Mouse (Mus musculus): Measurements from ENCODE around the gene Fth1.

The Fth1 gene

GRCm38 (mm10) chr19:9998736-9999486, 18.5 kb downstream of the Fth1 start:
- CTCF ChIA-PET = interaction anchor here (0.7 to 3.4 kb wide), 15 partner anchors 8 to 260 kb away, joined by 3 to 25 read pairs (median 4); partner anchors contain the start of gene Fads2 (in 1 of the 4)

GRCm38 (mm10) chr19:10000330-10000729, 19.9 kb downstream of the Fth1 start:
- ChIA-PET CTCF (interaction anchor here (0.6 to 3.4 kb wide), 14 partner anchors 9 to 310 kb away, joined by 3 to 25 read pairs (median 3); no protein-coding TSS in a partner anchor), POLR2A (interaction anchor here in 2 of 4 experiments (0.6 to 8.1 kb wide), 6 partner anchors 9 to 1815 kb away, joined by 3 to 39 read pairs (median 3); no protein-coding TSS in a partner anchor)

More at GRCm38 (mm10) chr19:9998736-9999486, 18.5 kb downstream of the Fth1 start:
- POLR2A ChIA-PET = interaction anchor here in 2 of 4 experiments (0.9 to 8.1 kb wide), 10 partner anchors 9 to 100 kb away, joined by 3 to 39 read pairs (median 4); partner anchors contain the start of gene Incenp (in 1 of the 2)

GRCm38 (mm10) chr19:10001206-10001969, 21.0 kb downstream of the Fth1 start, which contains the start of the genes Best1 and Rab3il1:
Best1 (minus strand) TSS chr19:10001633.
Rab3il1 (plus strand) TSS chr19:10001669.
- ChIA-PET POLR2A (interaction anchor here in 2 of 4 experiments (0.6 to 8.1 kb wide), 2 partner anchors 12 to 754 kb away, joined by 10 to 39 read pairs; no protein-coding TSS in a partner anchor), CTCF (interaction anchor here in 3 of 4 experiments (0.6 to 3.4 kb wide), 6 partner anchors 10 to 33 kb away, joined by 3 to 25 read pairs (median 10); no protein-coding TSS in a partner anchor)

- CTCF ChIA-PET = interaction anchor here in 1 of 4 experiments (1.1 kb wide), 1 partner anchor 12 kb away, joined by 3 read pairs; no protein-coding TSS in a partner anchor
These were observed 23.3 kb downstream of the Fth1 start for GRCm38 (mm10) chr19:10003696-10004095.

GRCm38 (mm10) chr19:10011408-10011807, 31.0 kb downstream of the Fth1 start:
- POLR2A ChIA-PET = interaction anchor here in 1 of 4 experiments (1.2 kb wide), 1 partner anchor 173 kb away, joined by 3 read pairs; no protein-coding TSS in a partner anchor
- CTCF ChIA-PET = interaction anchor here in 2 of 4 experiments (0.6 to 2.5 kb wide), 3 partner anchors 20 to 457 kb away, joined by 5 to 25 read pairs (median 8); no protein-coding TSS in a partner anchor

More at GRCm38 (mm10) chr19:10003696-10004095, 23.3 kb downstream of the Fth1 start:
- POLR2A ChIA-PET = interaction anchor here in 2 of 4 experiments (1.0 to 8.1 kb wide), 2 partner anchors 10 to 14 kb away, joined by 4 to 39 read pairs; no protein-coding TSS in a partner anchor

GRCm38 (mm10) chr19:10012827-10013278, 32.5 kb downstream of the Fth1 start:
- CTCF ChIA-PET = interaction anchor here (0.5 to 2.5 kb wide), 17 partner anchors 10 to 485 kb away, joined by 3 to 25 read pairs (median 4); partner anchors contain the start of gene Fads1 (in 1 of the 4)
- POLR2A ChIA-PET = interaction anchor here in 3 of 4 experiments (0.5 to 4.2 kb wide), 38 partner anchors 10 to 1299 kb away, joined by 3 to 39 read pairs (median 4); partner anchors contain the start of genes Best1 (in 1 of the 3), Cyb561a3 (in 1 of the 3), Fads1 (in 1 of the 3) and Fads2 (in 1 of the 3)

GRCm38 (mm10) chr19:10013348-10013747, 33.0 kb downstream of the Fth1 start:
- ChIA-PET CTCF (interaction anchor here (0.6 to 2.5 kb wide), 15 partner anchors 9 to 484 kb away, joined by 3 to 25 read pairs (median 5); partner anchors contain the start of gene Fads1 (in 1 of the 4)), POLR2A (interaction anchor here in 3 of 4 experiments (0.6 to 4.2 kb wide), 38 partner anchors 9 to 1300 kb away, joined by 3 to 39 read pairs (median 4); partner anchors contain the start of genes Best1 (in 1 of the 3), Cyb561a3 (in 1 of the 3), Fads1 (in 1 of the 3) and Fads2 (in 1 of the 3))

- CTCF ChIA-PET = interaction anchor here in 2 of 4 experiments (1.1 to 2.5 kb wide), 7 partner anchors 9 to 25 kb away, joined by 3 to 25 read pairs (median 6); no protein-coding TSS in a partner anchor
- POLR2A ChIA-PET = interaction anchor here in 3 of 4 experiments (0.6 to 4.2 kb wide), 25 partner anchors 8 to 1300 kb away, joined by 3 to 39 read pairs (median 4); partner anchors contain the start of genes Best1 (in 1 of the 3), Cyb561a3 (in 1 of the 3), Fads1 (in 1 of the 3) and Fads2 (in 1 of the 3)
These were observed 33.5 kb downstream of the Fth1 start for GRCm38 (mm10) chr19:10013913-10014312.

GRCm38 (mm10) chr19:10014824-10015223, 34.4 kb downstream of the Fth1 start:
- CTCF ChIA-PET = interaction anchor here in 3 of 4 experiments (0.5 to 2.4 kb wide), 6 partner anchors 8 to 150 kb away, joined by 3 to 13 read pairs (median 3); no protein-coding TSS in a partner anchor
- POLR2A ChIA-PET = interaction anchor here in 3 of 4 experiments (0.5 to 4.2 kb wide), 14 partner anchors 9 to 178 kb away, joined by 3 to 39 read pairs (median 4); partner anchors contain the start of genes Best1 (in 1 of the 3) and Rab3il1 (in 1 of the 3)

GRCm38 (mm10) chr19:10015442-10015841, 35.0 kb downstream of the Fth1 start:
- POLR2A ChIA-PET = interaction anchor here in 2 of 4 experiments (0.6 to 4.2 kb wide), 11 partner anchors 8 to 177 kb away, joined by 3 to 32 read pairs (median 3); no protein-coding TSS in a partner anchor
- CTCF ChIA-PET = interaction anchor here (0.6 to 1.5 kb wide), 10 partner anchors 7 to 99 kb away, joined by 3 to 6 read pairs (median 3); no protein-coding TSS in a partner anchor

- ChIA-PET CTCF (interaction anchor here in 3 of 4 experiments (0.6 to 1.5 kb wide), 6 partner anchors 11 to 100 kb away, joined by 3 to 6 read pairs (median 3); no protein-coding TSS in a partner anchor), POLR2A (interaction anchor here in 2 of 4 experiments (1.1 to 1.5 kb wide), 2 partner anchors 15 to 23 kb away, joined by 3 to 5 read pairs; no protein-coding TSS in a partner anchor)
These were observed 35.8 kb downstream of the Fth1 start for GRCm38 (mm10) chr19:10016151-10016550.

- ChIA-PET CTCF (interaction anchor here (0.6 to 3.9 kb wide), 21 partner anchors 16 to 241 kb away, joined by 3 to 23 read pairs (median 4); partner anchors contain the start of gene Fads1 (in 1 of the 4)), POLR2A (interaction anchor here in 3 of 4 experiments (0.5 to 3.6 kb wide), 45 partner anchors 8 to 1305 kb away, joined by 3 to 35 read pairs (median 4); partner anchors contain the start of genes Fads1 (in 3 of the 3) and Incenp (in 1 of the 3))
These were observed 37.5 kb downstream of the Fth1 start for GRCm38 (mm10) chr19:10017637-10018526.

- CTCF ChIA-PET = interaction anchor here (0.6 to 3.9 kb wide), 18 partner anchors 14 to 240 kb away, joined by 3 to 23 read pairs (median 5); no protein-coding TSS in a partner anchor
- POLR2A ChIA-PET = interaction anchor here in 3 of 4 experiments (0.6 to 3.6 kb wide), 29 partner anchors 9 to 356 kb away, joined by 3 to 35 read pairs (median 5); partner anchors contain the start of gene Fads1 (in 2 of the 3)
These were observed 38.1 kb downstream of the Fth1 start for GRCm38 (mm10) chr19:10018527-10018818.

- CTCF ChIA-PET = interaction anchor here in 3 of 4 experiments (0.8 to 3.9 kb wide), 12 partner anchors 13 to 239 kb away, joined by 3 to 23 read pairs (median 5); no protein-coding TSS in a partner anchor
- POLR2A ChIA-PET = interaction anchor here in 3 of 4 experiments (0.6 to 3.6 kb wide), 19 partner anchors 10 to 1263 kb away, joined by 3 to 35 read pairs (median 4); partner anchors contain the start of genes Fads1 (in 1 of the 3) and Nxf1 (in 1 of the 3)
These were observed 38.9 kb downstream of the Fth1 start for GRCm38 (mm10) chr19:10019214-10019760.

- ChIA-PET CTCF (interaction anchor here in 3 of 4 experiments (0.7 to 2.0 kb wide), 9 partner anchors 9 to 244 kb away, joined by 3 to 8 read pairs (median 5); no protein-coding TSS in a partner anchor), POLR2A (interaction anchor here in 3 of 4 experiments (1.2 to 2.7 kb wide), 6 partner anchors 9 to 161 kb away, joined by 3 to 12 read pairs (median 6); partner anchors contain the start of gene Fads1 (in 1 of the 3))
These were observed 41.6 kb downstream of the Fth1 start for GRCm38 (mm10) chr19:10021981-10022380.
